Mouse (Mus musculus) embryonic fibroblast, embryonic 13.5 days (primary cell): ENCODE measurements around the gene Soga1. TPM values are rescaled to one million over a fixed set of nuclear protein-coding genes. Genes with fewer than 3 reads are reported as not detected.

Experiments used
- H3K27ac ChIP-seq: 2 replicates; pipeline ENCODE4 v1.5.1; 2012; ENCODE audit warnings: low read length, control low read depth, inconsistent platforms; ENCODE audit not compliant: insufficient read depth
- H3K4me1 ChIP-seq: 2 replicates; pipeline ENCODE4 v1.6.1; 2011; ENCODE audit warnings: low read length; ENCODE audit not compliant: control insufficient read depth, insufficient read depth
- H3K4me3 ChIP-seq: 2 replicates; pipeline ENCODE4 v1.5.1; 2011; ENCODE audit warnings: mild to moderate bottlenecking, control low read depth, low read length; ENCODE audit not compliant: insufficient read depth
- CTCF ChIP-seq: IDR thresholded peaks from 2 replicates; pipeline ENCODE4 v1.5.1; 2011; ENCODE audit warnings: mild to moderate bottlenecking, control low read depth, low read length, moderate library complexity, borderline replicate concordance; ENCODE audit not compliant: insufficient read depth
- POLR2A ChIP-seq: IDR thresholded peaks from 2 replicates; pipeline ENCODE4 v1.6.1; 2011; ENCODE audit warnings: low read depth, mild to moderate bottlenecking, control low read depth, low read length, moderate library complexity
- polyA plus RNA-seq: library from polyadenylated mRNA; stranded (reverse); fragments of >200 nt; gene quantifications from 2 replicates; pipeline ENCODE4 v1.2.4, GENCODE M21; 2011; ENCODE audit warnings: low read depth; ENCODE audit not compliant: missing spikeins, insufficient read length

Gene Soga1
- polyA plus RNA-seq, 1 experiment, result 20.2 TPM

DNA sequence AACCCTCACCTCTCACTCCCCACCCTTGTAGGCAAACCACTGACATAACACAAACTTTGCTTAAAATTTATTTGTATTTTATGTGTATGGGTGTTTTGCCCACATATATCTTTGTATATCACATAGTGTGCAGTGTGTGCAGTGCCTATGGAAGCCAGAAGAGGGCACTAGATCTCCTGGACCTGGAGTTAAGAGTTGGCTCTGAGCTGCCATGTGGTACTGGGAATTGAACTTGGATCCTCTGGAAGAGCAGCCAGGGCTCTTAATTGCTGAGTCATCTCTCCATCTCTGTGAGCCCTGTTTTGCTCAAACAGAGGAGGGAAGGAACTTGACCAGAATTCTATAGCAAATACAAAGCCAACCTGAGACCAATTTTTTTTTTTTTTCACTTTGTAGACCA, 35.1 kb downstream of the Soga1 start:
- Histone ChIP-seq H3K4me1 (no peaks in the 10 kb centered on the region), H3K4me3 (no peak overlapping the region), H3K27ac (no peak overlapping the region)
- TF ChIP-seq CTCF (peak; percentile 23; the same call in 1 of the 2 replicates), POLR2A (no peak)

DNA sequence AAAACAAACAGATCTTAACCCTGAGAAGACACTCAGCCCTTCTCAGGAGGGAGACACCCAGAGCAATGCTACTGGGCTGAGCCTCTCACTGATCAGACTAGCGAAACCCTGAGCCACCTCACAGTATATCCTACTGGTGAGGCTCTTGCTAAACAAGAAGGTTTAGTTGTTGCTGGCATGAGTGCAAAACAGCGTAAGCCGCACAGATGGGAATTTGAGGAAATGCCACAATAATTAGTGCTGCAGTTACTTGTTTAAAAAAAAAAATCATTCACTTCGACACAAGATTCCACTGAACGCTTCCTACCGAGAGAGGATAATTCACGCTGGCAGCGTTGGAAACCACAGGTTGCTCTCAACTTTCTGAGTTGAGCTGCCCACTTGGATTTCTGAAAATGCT, 35.5 kb downstream of the Soga1 start:
- Histone ChIP-seq H3K4me3 (no peak overlapping the region), H3K4me1 (no peaks in the 10 kb centered on the region), H3K27ac (no peak overlapping the region)
- TF ChIP-seq CTCF, result no peak
- TF ChIP-seq POLR2A, result no peak

DNA sequence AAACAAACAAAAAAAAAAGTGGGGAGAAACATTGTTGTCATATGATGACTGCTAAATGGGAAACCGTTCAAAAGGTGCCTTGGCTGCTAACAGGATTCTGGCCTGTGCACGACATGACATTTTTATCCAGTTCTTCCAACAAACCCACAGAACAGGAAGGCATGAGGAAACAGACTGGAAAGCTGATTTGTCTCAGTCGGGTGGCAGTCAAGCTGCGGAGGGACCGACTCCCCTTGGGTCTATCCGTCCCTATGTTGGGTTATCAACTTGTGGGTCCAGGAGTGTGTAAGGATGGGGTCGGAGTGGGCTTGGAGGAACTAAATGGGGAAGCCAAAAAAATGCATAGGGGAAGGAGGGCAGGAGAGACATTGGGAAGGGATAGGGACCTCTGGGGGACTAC, 37.6 kb downstream of the Soga1 start:
- H3K27ac ChIP-seq, result no peak overlapping the region
- no peak overlapping the region for H3K4me3 ChIP-seq
- TF ChIP-seq POLR2A (no peak), CTCF (no peak)
- H3K4me1 ChIP-seq, result no peaks in the 10 kb centered on the region

DNA sequence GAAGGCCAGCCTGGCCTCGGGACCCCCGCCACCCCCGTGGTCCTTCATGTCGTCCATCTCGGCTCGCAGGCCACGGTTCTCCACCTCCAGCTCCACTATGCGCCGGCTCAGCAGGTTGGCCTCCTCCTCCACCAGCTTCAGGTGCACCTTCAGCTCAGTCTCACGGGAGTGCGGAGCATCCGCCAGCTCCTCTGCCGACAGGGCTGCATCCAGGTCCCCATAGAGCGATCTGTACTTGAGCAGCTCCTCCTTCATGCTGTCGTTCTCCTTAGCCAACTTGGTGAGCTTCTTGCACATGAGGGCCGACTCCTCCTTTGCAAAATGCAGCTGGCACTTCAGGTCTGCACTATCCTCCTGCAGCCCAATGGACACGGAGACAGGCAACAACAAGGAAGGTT, 38.4 kb downstream of the Soga1 start:
- no peak for TF ChIP-seq CTCF
- no peak for TF ChIP-seq POLR2A

DNA sequence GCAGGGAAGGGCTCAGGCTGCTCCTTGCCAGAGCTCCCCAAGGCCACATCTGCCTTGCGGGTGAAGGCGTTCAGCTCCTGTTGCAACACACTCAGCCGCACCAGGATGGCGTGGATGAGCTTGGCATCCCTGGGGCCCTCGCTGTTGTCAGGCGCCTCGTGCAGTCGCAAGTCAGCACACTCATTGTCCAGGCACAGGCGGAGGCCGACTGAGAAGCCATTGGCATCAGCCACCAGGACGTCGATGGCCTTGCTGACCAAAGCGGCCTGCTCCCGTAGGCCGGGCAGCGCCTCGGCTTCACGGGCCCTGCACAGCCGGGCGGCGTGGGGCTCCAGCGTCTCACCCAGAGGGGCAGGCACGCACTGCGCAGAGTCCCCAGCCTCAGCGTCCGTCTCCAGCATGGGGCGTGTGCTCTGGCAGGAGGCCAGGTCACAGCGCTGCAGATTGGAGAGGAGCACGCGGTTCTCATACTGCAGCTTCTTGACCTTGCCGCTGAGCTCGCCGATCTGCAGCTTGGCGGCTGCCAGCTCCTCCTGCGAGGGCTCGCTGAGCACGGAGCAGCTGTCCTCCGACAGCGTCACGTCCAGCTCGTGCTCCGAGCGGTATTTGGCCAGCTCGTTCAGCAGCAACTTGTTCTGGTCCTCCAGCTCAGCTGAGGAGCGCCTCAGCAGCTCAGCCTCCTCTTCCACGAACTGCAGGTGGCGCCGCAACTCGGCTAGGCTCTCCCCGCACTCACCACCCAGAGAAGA, 39.0 kb downstream of the Soga1 start:
- TF ChIP-seq POLR2A (no peak), CTCF (peak; percentile 26; the same call in 1 of the 2 replicates)
- no peaks in the 10 kb centered on the region for H3K4me1 ChIP-seq
- H3K27ac ChIP-seq, result no peak overlapping the region
- H3K4me3 ChIP-seq, result no peak overlapping the region

More for the DNA sequence above, 38.4 kb downstream of the Soga1 start:
- H3K4me1 ChIP-seq, result no peaks in the 10 kb centered on the region
- no peak overlapping the region for H3K4me3 ChIP-seq
- H3K27ac ChIP-seq, result no peak overlapping the region

DNA sequence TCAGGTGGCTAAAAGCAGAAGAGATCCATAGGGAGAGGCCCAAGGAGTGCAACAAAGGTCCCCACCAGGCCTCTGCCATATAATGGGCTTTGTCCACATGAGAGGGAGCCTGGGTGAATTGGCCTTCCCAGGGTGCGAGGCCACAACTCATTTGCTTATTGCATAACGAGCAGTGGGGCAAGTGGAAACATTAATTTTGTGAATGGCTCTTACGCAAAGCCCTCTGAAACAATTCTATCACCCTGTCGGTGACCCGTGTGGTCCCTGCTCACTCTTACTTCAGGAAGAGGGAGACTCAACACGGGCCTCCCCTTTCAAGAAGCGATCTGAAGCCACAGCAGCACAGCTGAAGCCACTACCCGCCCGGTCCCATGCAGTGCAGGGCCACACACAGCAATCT, 41.8 kb downstream of the Soga1 start:
- Histone ChIP-seq H3K27ac (no peak overlapping the region), H3K4me3 (no peak overlapping the region)
- no peak for TF ChIP-seq POLR2A
- TF ChIP-seq CTCF, result no peak

DNA sequence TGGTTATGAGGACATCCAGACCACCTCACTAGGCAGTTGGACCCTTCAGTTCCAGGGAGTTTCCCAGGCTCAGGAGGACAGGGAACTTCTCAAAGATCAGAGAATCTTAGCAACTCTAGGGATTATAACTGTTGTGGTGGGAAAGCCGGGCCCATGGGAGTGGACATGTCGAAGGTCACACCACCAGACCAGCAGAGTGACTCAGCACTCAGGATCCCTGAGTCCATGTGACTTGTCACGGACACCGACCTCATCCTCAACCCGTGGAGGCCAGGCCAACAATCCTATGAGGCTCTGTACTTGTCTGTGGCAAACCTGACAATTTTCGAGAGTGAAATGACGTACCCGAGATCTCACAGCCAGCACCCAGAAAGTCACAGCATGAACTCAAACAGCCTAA, 42.7 kb downstream of the Soga1 start:
- Histone ChIP-seq H3K4me1 (no peaks in the 10 kb centered on the region), H3K4me3 (no peak overlapping the region), H3K27ac (no peak overlapping the region)
- TF ChIP-seq CTCF, result no peak
- TF ChIP-seq POLR2A, result no peak

More for the DNA sequence above, 41.8 kb downstream of the Soga1 start:
- H3K4me1 ChIP-seq, result no peaks in the 10 kb centered on the region

DNA sequence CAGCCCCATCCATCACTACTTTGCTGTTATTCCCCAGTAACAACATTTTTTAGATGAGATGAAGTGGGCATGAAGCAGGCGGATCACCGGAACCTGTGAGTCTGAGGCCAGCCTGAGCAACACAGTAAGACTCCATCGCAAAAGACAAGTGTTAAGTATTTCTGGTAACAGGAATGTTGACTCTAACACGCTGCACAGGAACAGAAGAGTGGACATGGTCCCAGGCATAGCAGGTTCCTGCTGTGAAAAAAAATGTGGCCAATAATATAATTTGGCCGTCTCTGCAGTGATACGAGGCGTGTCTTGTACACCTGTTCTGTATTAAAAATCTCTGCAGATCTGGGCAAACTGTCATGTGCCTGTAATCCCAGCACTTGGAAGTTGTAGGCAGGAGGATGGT, 43.7 kb downstream of the Soga1 start:
- TF ChIP-seq POLR2A (no peak), CTCF (no peak)
- no peaks in the 10 kb centered on the region for H3K4me1 ChIP-seq
- H3K27ac ChIP-seq, result no peak overlapping the region
- H3K4me3 ChIP-seq, result no peak overlapping the region

DNA sequence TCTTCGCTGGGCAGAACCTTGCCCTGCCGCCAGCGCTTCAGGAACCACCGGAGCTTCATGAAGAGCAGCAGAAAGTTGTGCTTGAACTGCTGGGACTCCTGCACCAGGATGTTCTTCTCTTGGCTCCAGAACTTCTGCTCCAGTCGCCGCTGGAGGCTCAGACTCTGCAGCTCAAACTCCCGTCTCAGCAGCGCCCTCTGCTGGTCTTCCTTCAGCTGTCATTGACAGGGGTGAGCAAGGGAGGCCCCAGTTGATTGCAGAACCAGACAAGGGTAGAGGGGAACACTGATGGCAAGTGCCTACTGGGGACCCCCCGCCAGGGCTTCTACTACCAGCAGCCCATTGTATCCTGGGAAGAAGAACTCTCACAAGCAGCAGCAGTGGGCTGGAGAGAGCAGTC, 48.2 kb downstream of the Soga1 start:
- H3K4me1 ChIP-seq, result no peaks in the 10 kb centered on the region
- TF ChIP-seq CTCF (peak; percentile 79), POLR2A (no peak)
- no peak overlapping the region for H3K27ac ChIP-seq

DNA sequence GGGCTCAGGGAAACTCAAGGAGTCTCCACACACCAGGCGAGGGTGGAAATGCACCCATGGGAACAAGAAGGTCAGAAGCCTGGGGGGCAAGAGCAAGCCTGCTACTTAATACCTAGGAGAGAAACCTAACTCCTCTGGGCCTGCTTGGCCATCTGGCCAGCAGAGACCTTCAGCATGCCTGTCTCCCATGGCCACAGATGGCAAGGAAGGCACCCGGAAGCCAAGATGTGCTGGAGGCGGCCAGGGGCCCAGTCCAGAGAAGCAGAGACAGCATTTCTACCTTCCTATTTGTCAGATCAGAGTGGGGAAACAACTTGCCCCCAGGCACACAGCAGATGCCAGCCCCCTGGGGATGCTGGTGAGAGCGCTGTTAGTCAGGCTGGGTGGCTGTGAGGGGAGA, 50.8 kb downstream of the Soga1 start:
- no peak overlapping the region for H3K27ac ChIP-seq
- H3K4me1 ChIP-seq, result no peaks in the 10 kb centered on the region
- no peak for TF ChIP-seq POLR2A
- no peak for TF ChIP-seq CTCF
- H3K4me3 ChIP-seq, result no peak overlapping the region

More for the DNA sequence above, 48.2 kb downstream of the Soga1 start:
- H3K4me3 ChIP-seq, result no peak overlapping the region

DNA sequence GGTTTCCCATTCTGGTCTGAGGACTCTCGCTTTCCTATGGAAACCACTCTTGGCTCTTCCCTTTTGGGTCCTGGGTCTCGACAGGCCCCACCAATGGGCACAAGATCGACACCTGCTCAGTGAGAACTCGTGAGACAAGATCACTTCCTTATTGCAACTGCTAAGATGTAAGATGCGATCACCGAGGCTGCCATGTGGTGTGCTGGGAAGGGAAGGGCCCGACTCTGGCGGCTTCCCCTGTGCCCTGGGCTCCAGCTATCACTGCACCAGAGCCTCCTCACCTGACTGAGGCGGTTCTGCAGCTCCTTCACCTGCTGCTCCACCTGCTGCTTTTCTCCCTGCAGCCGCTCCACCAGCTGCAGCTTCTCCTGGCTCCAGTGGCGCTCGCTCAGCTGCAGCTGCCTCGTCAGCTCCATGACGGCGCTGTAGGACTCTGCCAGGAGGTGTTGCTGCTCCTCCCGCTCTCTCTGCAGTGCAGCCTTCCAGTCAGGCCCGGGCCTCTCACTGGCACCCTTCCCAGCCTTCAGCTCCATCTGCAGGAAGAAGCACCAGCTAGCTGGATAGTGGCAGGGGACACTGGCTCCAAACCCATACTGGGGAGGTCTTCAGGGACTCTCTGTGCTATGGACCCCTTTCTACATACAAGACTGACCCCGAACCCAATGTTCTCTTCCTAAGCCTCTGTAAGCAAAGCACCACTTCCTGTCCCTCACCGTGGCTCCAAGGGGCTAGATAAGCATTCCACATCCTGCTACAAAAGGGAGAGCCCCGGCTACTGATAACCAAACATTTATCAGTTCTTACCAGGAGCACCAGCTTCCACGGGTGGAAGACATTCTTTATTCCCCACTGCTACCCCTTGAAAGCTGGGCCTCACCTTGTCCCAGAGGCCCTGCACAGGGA, 51.7 kb downstream of the Soga1 start:
- TF ChIP-seq POLR2A (no peak), CTCF (no peak)
- Histone ChIP-seq H3K4me3 (no peak overlapping the region), H3K27ac (no peak overlapping the region), H3K4me1 (no peaks in the 10 kb centered on the region)
